Comparison of ENCODE assay signal across 12 mouse cellular contexts in genomic region chr8:47409061-47409460, GRCm38 (mm10). TPM values are rescaled to one million over a fixed set of nuclear protein-coding genes. Genes with fewer than 3 reads are reported as not detected.
DNase-seq lines count a peak whose midpoint lies in the region; ATAC-seq and TF ChIP-seq lines count a peak whose summit lies in the region.
"Had no signal": no experiment of that assay in that cellular context is flagged by ENCODE, and none has a peak within 500 bp of the region (broad histone marks: within the 10 kb centered on the region; RNA-seq: fewer than 3 reads in every experiment).

No protein-coding gene starts in this region.

- TF ChIP-seq POLR2A in limb, embryonic 14.5 days (IDR thresholded peaks at IDR 0.05; ENCODE audit: borderline replicate concordance, extremely low read depth, insufficient read depth, insufficient read length) = no peak

- ATAC-seq in heart, embryonic 15.5 days (replicated peaks; ENCODE audit: insufficient number of reproducible peaks, insufficient read depth, low FRiP score, low read depth) = no peak
- ATAC-seq in liver, embryonic 12.5 days = no peak
- no peak for ATAC-seq in embryonic facial prominence, embryonic 12.5 days (ENCODE audit: insufficient number of reproducible peaks, insufficient read depth, low FRiP score, low TSS enrichment)
- no peak for ATAC-seq in limb, embryonic 14.5 days (ENCODE audit: low FRiP score, low read depth)
- ATAC-seq: CD4-positive, CD25-positive, alpha-beta regulatory T cell, adult 4 months; intestine, postnatal 0 days had no signal

- no peak overlapping the region for H3K4me3 ChIP-seq in heart, embryonic 15.5 days
- no peak overlapping the region for H3K4me3 ChIP-seq in liver, embryonic 12.5 days
- H3K4me3 ChIP-seq in embryonic facial prominence, embryonic 12.5 days = peak overlapping the region; percentile 12; the same call in 1 of the 2 replicates
- no peak overlapping the region for H3K4me3 ChIP-seq in limb, embryonic 14.5 days (replicated peaks; ENCODE audit: low read length)

- H3K36me3 ChIP-seq in heart, embryonic 15.5 days = no peaks in the 10 kb centered on the region
- no peaks in the 10 kb centered on the region for H3K36me3 ChIP-seq in liver, embryonic 12.5 days
- H3K36me3 ChIP-seq in embryonic facial prominence, embryonic 12.5 days = no peaks in the 10 kb centered on the region
- no peaks in the 10 kb centered on the region for H3K36me3 ChIP-seq in limb, embryonic 14.5 days (ENCODE audit: control insufficient read depth, insufficient read depth, low read length)

- H3K27me3 ChIP-seq in heart, embryonic 15.5 days = peaks cover 48% of the 10 kb centered on the region
- H3K27me3 ChIP-seq in liver, embryonic 12.5 days (replicated peaks) = peaks cover 63% of the 10 kb centered on the region
- H3K27me3 ChIP-seq in embryonic facial prominence, embryonic 12.5 days = peaks cover 53% of the 10 kb centered on the region
- H3K27me3 ChIP-seq in limb, embryonic 14.5 days (ENCODE audit: control insufficient read depth, insufficient read depth, low read length) = peaks cover 32% of the 10 kb centered on the region

- no peak overlapping the region for H3K9ac ChIP-seq in heart, embryonic 15.5 days
- no peak overlapping the region for H3K9ac ChIP-seq in liver, embryonic 12.5 days
- H3K9ac ChIP-seq in embryonic facial prominence, embryonic 12.5 days = no peak overlapping the region
- no peak overlapping the region for H3K9ac ChIP-seq in limb, embryonic 14.5 days (ENCODE audit: low read depth, low read length, severe bottlenecking)

- WGBS in heart, embryonic 15.5 days = 10% methylated on average over 8 of the region's 8 CpGs
- WGBS in liver, embryonic 12.5 days (ENCODE audit: insufficient replicate concordance) = 5% methylated on average over 8 of the region's 8 CpGs
- WGBS in embryonic facial prominence, embryonic 12.5 days = 5% methylated on average over 8 of the region's 8 CpGs
- 15% methylated on average over 7 of the region's 8 CpGs for WGBS in limb, embryonic 14.5 days

- peaks cover 21% of the 10 kb centered on the region for H3K4me1 ChIP-seq in heart, embryonic 15.5 days (replicated peaks)
- H3K4me1 ChIP-seq in liver, embryonic 12.5 days = peaks cover 15% of the 10 kb centered on the region; the same call in 1 of the 2 replicates
- H3K4me1 ChIP-seq in embryonic facial prominence, embryonic 12.5 days = peaks cover 14% of the 10 kb centered on the region
- H3K4me1 ChIP-seq in limb, embryonic 14.5 days (ENCODE audit: control insufficient read depth, insufficient read depth, low read length) = peaks cover 4% of the 10 kb centered on the region

- no peak for DNase-seq in heart, adult 18-20 months
- DNase-seq in liver = no peak
- no peak for DNase-seq in limb, embryonic 14.5 days (ENCODE audit: low spot score)
- DNase-seq in MN1 (ENCODE audit: low spot score) = no peak
- no peak for DNase-seq in cerebellum, adult 9-11 months
- DNase-seq: adrenal gland, adult 2 months; lung, postnatal 36 days had no signal

- peak overlapping the region; percentile 24 for H3K4me2 ChIP-seq in heart, embryonic 15.5 days
- H3K4me2 ChIP-seq in liver, embryonic 12.5 days = peak overlapping the region; percentile 25
- H3K4me2 ChIP-seq in embryonic facial prominence, embryonic 12.5 days (replicated peaks) = peak overlapping the region; percentile 31
- H3K4me2 ChIP-seq in limb, embryonic 14.5 days (replicated peaks; ENCODE audit: low read depth, low read length, severe bottlenecking) = peak overlapping the region; percentile 19

- no peak overlapping the region for H3K27ac ChIP-seq in heart, embryonic 15.5 days
- H3K27ac ChIP-seq in liver, embryonic 12.5 days = no peak overlapping the region
- H3K27ac ChIP-seq in embryonic facial prominence, embryonic 12.5 days = no peak overlapping the region
- H3K27ac ChIP-seq in limb, embryonic 14.5 days (replicated peaks; ENCODE audit: low read depth, low read length) = no peak overlapping the region

- no peaks in the 10 kb centered on the region for H3K9me3 ChIP-seq in heart, embryonic 15.5 days (replicated peaks)
- H3K9me3 ChIP-seq in liver, embryonic 12.5 days (replicated peaks) = no peaks in the 10 kb centered on the region
- no peaks in the 10 kb centered on the region for H3K9me3 ChIP-seq in embryonic facial prominence, embryonic 12.5 days
- H3K9me3 ChIP-seq in limb, embryonic 14.5 days (ENCODE audit: control insufficient read depth, low read length) = no peaks in the 10 kb centered on the region

RNA-seq across cellular contexts. Expression of gene Stox2, which starts 37.1 kb away (rescaled TPM):
- 8.7 and 9.4 TPM in 2 replicates for polyA plus RNA-seq in heart, embryonic 15.5 days (2015; fragmentation: Nextera tagmentation; extraction: Ambion mirVana)
- total RNA-seq in heart, adult 18-20 months (2021) = 1 to 10 TPM; 8.7 to 8.9 TPM
- 0.89 and 0.97 TPM in 2 replicates for polyA plus RNA-seq in liver, embryonic 12.5 days (2016; fragmentation: Nextera tagmentation; extraction: Ambion mirVana)
- polyA plus RNA-seq in embryonic facial prominence, embryonic 12.5 days (2016; fragmentation: Nextera tagmentation; extraction: Ambion mirVana) = 23.9 and 25.8 TPM in 2 replicates
- polyA plus RNA-seq in limb, embryonic 14.5 days (2012; rRNA removed) = 12.2 and 13.7 TPM in 2 replicates
- 17.1 and 20.9 TPM in 2 replicates for polyA plus RNA-seq in limb, embryonic 14.5 days (2014; fragmentation: Nextera tagmentation; extraction: Ambion mirVana)
